Mouse (Mus musculus): ENCODE measurements around the gene Spef1. TPM values are rescaled to one million over a fixed set of nuclear protein-coding genes. Genes with fewer than 3 reads are reported as not detected.

Spef1 gene
- polyA plus RNA-seq, 1 experiment from 2014 or later, result 2.4 TPM

- Histone ChIP-seq H3K36me3 (ENCODE audit: control insufficient read depth, insufficient read depth, low read length) (no peaks in the 10 kb centered on the region), H3K4me2 (ENCODE audit: low read length) (no peak overlapping the region), H3K4me1 (ENCODE audit: control insufficient read depth in 2 of 2, insufficient read depth in 2 of 2, low read length in 2 of 2) (peaks cover 6 to 13% of the 10 kb centered on the region in 2 experiments), H3K9ac (ENCODE audit: low read length) (no peak overlapping the region), H3K27ac (replicated peaks in 1 of 2; ENCODE audit: control insufficient read depth in 1 of 2, insufficient read depth in 1 of 2, low read depth in 2 of 2, low read length in 2 of 2) (no peak overlapping the region), H3K9me3 (ENCODE audit: control insufficient read depth, low read length) (no peaks in the 10 kb centered on the region), H3K4me3 (ENCODE audit: control insufficient read depth in 1 of 2, insufficient read depth in 1 of 2, low read depth in 1 of 2, low read length in 2 of 2) (no peak overlapping the region), H3K27me3 (ENCODE audit: control insufficient read depth, insufficient read depth, low read length) (no peaks in the 10 kb centered on the region)
- no peak for ATAC-seq (ENCODE audit: insufficient number of reproducible peaks, insufficient read depth, low FRiP score, low read depth)
- 87% methylated on average over 9 of the region's 9 CpGs for WGBS
These were observed 61.7 kb downstream of the Spef1 start for GRCm38 (mm10) chr2:131125157-131125963.

DNA sequence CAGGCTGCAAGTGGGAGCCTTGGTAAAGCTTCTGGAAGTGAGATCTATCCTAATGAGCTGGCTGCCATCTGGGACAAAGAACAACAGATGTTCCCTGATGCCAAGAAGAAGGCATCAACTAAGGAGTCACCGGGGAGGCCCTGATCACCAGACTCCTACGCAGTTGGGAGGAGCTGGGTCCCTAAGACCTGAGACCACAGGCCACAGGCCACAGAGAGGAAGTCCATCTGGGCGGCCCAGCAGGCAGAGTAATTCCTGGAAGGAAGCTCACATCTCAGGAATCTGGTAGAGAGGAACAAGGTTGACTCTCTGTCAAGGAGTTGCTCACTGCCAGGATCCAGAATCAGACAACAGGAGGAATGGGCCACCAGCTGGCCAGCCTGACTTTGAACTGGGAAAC lies 62.9 kb downstream of the Spef1 start:
- no peaks in the 10 kb centered on the region for H3K9me3 ChIP-seq (ENCODE audit: control insufficient read depth, low read length)
- peaks cover 6 to 13% of the 10 kb centered on the region in 2 experiments for H3K4me1 ChIP-seq (ENCODE audit: control insufficient read depth in 2 of 2, insufficient read depth in 2 of 2, low read length in 2 of 2)
- no peaks in the 10 kb centered on the region for H3K36me3 ChIP-seq (ENCODE audit: control insufficient read depth, insufficient read depth, low read length)
- H3K27ac ChIP-seq (replicated peaks in 1 of 2; ENCODE audit: control insufficient read depth in 1 of 2, insufficient read depth in 1 of 2, low read depth in 2 of 2, low read length in 2 of 2), result no peak overlapping the region
- no peak overlapping the region for H3K4me3 ChIP-seq (ENCODE audit: control insufficient read depth in 1 of 2, insufficient read depth in 1 of 2, low read depth in 1 of 2, low read length in 2 of 2)
- ATAC-seq (ENCODE audit: insufficient number of reproducible peaks, insufficient read depth, low FRiP score, low read depth), result no peak; the same call in 1 of the 2 replicates
- H3K27me3 ChIP-seq (ENCODE audit: control insufficient read depth, insufficient read depth, low read length), result no peaks in the 10 kb centered on the region
- no peak overlapping the region for H3K4me2 ChIP-seq (ENCODE audit: low read length)
- WGBS, result 56% methylated on average over 3 of the region's 3 CpGs
- H3K9ac ChIP-seq (ENCODE audit: low read length), result no peak overlapping the region

Other genes starting within 250 kb of the Spef1 start
- 2.7 and 3.2 TPM in 2 replicates for gene Gfra4, start 144.2 kb downstream of the Spef1 start, polyA plus RNA-seq (2014; fragmentation: Nextera tagmentation; extraction: Ambion mirVana)
- gene Adam33, start 123.5 kb downstream of the Spef1 start, polyA plus RNA-seq (2014; fragmentation: Nextera tagmentation; extraction: Ambion mirVana), result 8.2 and 10.3 TPM in 2 replicates
- gene Siglec1, start 100.5 kb downstream of the Spef1 start, polyA plus RNA-seq (2014; fragmentation: Nextera tagmentation; extraction: Ambion mirVana), result 0.54 and 0.63 TPM in 2 replicates
- gene Hspa12b, start 60.0 kb downstream of the Spef1 start, polyA plus RNA-seq (2014; fragmentation: Nextera tagmentation; extraction: Ambion mirVana), result 5.8 and 6.3 TPM in 2 replicates
- not detected in 2 replicates for gene Gm11037, start 53.8 kb downstream of the Spef1 start, polyA plus RNA-seq (2014; fragmentation: Nextera tagmentation; extraction: Ambion mirVana)
- 71.0 and 80.3 TPM in 2 replicates for gene 1700037H04Rik, start 27.2 kb downstream of the Spef1 start, polyA plus RNA-seq (2014; fragmentation: Nextera tagmentation; extraction: Ambion mirVana)
- 6.2 and 7.0 TPM in 2 replicates for gene Cenpb, start 7.2 kb downstream of the Spef1 start, polyA plus RNA-seq (2014; fragmentation: Nextera tagmentation; extraction: Ambion mirVana)
- gene Cdc25b, start 333 bp downstream of the Spef1 start, polyA plus RNA-seq (2014; fragmentation: Nextera tagmentation; extraction: Ambion mirVana), result 33.1 and 38.9 TPM in 2 replicates
- 39.7 and 44.3 TPM in 2 replicates for gene Ap5s1, start 19.8 kb upstream of the Spef1 start, polyA plus RNA-seq (2014; fragmentation: Nextera tagmentation; extraction: Ambion mirVana)
- gene Mavs, start 46.8 kb upstream of the Spef1 start, polyA plus RNA-seq (2014; fragmentation: Nextera tagmentation; extraction: Ambion mirVana), result 20.0 and 20.9 TPM in 2 replicates
- gene Pank2, start 75.2 kb upstream of the Spef1 start, polyA plus RNA-seq (2014; fragmentation: Nextera tagmentation; extraction: Ambion mirVana), result 27.4 and 32.9 TPM in 2 replicates
- gene Rnf24, start 165.6 kb upstream of the Spef1 start, polyA plus RNA-seq (2014; fragmentation: Nextera tagmentation; extraction: Ambion mirVana), result 2.0 and 2.6 TPM in 2 replicates